Comparison of ENCODE assay signal across 27 mouse cellular contexts in the genomic region with DNA sequence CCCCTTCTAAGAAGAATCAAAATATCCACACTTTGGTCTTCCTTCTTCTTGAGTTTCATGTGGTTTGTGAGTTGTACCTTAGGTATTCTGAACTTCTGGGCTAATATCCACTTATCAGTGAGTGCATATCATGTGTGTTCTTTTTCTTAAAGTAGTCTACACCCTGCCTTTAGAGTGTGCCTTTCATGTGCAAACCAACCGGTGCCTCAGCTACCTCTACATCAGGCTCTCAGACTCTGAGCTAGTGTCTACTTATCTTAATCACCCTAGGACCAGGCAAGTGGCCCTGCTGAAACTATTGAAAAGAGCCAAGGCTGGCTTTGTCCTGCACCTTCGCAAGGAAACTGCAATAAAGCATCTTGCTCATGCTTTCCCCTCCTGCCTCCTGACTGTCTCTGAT.
DNase-seq lines count a peak whose midpoint lies in the region; ATAC-seq and TF ChIP-seq lines count a peak whose summit lies in the region.
"Had no signal": no experiment of that assay in that cellular context is flagged by ENCODE, and none has a peak within 500 bp of the region (broad histone marks: within the 10 kb centered on the region; RNA-seq: fewer than 3 reads in every experiment).

No protein-coding gene starts in this region.

- 25% methylated on average over 2 of the region's 2 CpGs for WGBS in lung, embryonic 14.5 days
- 15% methylated on average over 2 of the region's 2 CpGs for WGBS in lung, postnatal 0 days
- 32% methylated on average over 2 of the region's 2 CpGs for WGBS in midbrain, embryonic 12.5 days
- WGBS in midbrain, embryonic 16.5 days, result 21% methylated on average over 2 of the region's 2 CpGs
- 14% methylated on average over 2 of the region's 2 CpGs for WGBS in forebrain, embryonic 12.5 days

- H3K4me2 ChIP-seq in lung, embryonic 14.5 days, result no peak overlapping the region
- no peak overlapping the region for H3K4me2 ChIP-seq in lung, postnatal 0 days (replicated peaks; ENCODE audit: low read depth, low read length)
- H3K4me2 ChIP-seq in midbrain, embryonic 12.5 days (replicated peaks), result no peak overlapping the region
- H3K4me2 ChIP-seq in midbrain, embryonic 16.5 days (ENCODE audit: low read length), result no peak overlapping the region
- H3K4me2 ChIP-seq in forebrain, embryonic 12.5 days, result no peak overlapping the region
- H3K4me2 ChIP-seq: heart, embryonic 13.5 days; hindbrain, embryonic 14.5 days had no signal

- DNase-seq in lung, embryonic 14.5 days, result peak; percentile 24
- DNase-seq in lung, postnatal 4 days, result no peak
- peak; percentile 28 for DNase-seq in lung, postnatal 0 days (ENCODE audit: low spot score)
- no peak for DNase-seq in lung, postnatal 25 days (ENCODE audit: low spot score)
- DNase-seq: adrenal gland, postnatal 10 days; adrenal gland, postnatal 36 days; B cell, adult 2 months; cerebellum, adult 18-20 months; cerebellum, adult 9-10 months; cerebellum, postnatal 14 days; forebrain, postnatal 0 days; gastrocnemius, adult 2 months; gastrocnemius, postnatal 14 days; heart, adult 18-20 months; heart, postnatal 14 days; heart, postnatal 4 days had no signal

- H3K9me3 ChIP-seq in lung, embryonic 14.5 days (ENCODE audit: low read depth, low read length), result no peaks in the 10 kb centered on the region
- H3K9me3 ChIP-seq in lung, postnatal 0 days (ENCODE audit: low read length), result no peaks in the 10 kb centered on the region
- no peaks in the 10 kb centered on the region for H3K9me3 ChIP-seq in midbrain, embryonic 12.5 days
- no peaks in the 10 kb centered on the region for H3K9me3 ChIP-seq in midbrain, embryonic 16.5 days (replicated peaks; ENCODE audit: control insufficient read depth, low read length, poor library complexity, severe bottlenecking)
- no peaks in the 10 kb centered on the region for H3K9me3 ChIP-seq in forebrain, embryonic 12.5 days
- H3K9me3 ChIP-seq: forebrain, embryonic 10.5 days; G1E; heart, embryonic 10.5 days; heart, embryonic 13.5 days had no signal

- H3K9ac ChIP-seq in lung, embryonic 14.5 days, result no peak overlapping the region
- H3K9ac ChIP-seq in lung, postnatal 0 days (replicated peaks; ENCODE audit: low read depth), result no peak overlapping the region
- H3K9ac ChIP-seq in midbrain, embryonic 12.5 days (replicated peaks), result no peak overlapping the region
- no peak overlapping the region for H3K9ac ChIP-seq in midbrain, embryonic 16.5 days (ENCODE audit: low read depth, low read length)
- H3K9ac ChIP-seq in forebrain, embryonic 12.5 days, result no peak overlapping the region
- H3K9ac ChIP-seq: forebrain, postnatal 0 days; heart, embryonic 13.5 days; hindbrain, embryonic 14.5 days had no signal

- H3K4me1 ChIP-seq in lung, embryonic 14.5 days (ENCODE audit: insufficient read depth), result peaks cover 8% of the 10 kb centered on the region
- H3K4me1 ChIP-seq in lung, postnatal 0 days (ENCODE audit: insufficient read depth, low read depth, low read length), result peaks cover 3% of the 10 kb centered on the region; the same call in 1 of the 2 replicates
- peaks cover 16% of the 10 kb centered on the region for H3K4me1 ChIP-seq in midbrain, embryonic 12.5 days
- no peaks in the 10 kb centered on the region for H3K4me1 ChIP-seq in midbrain, embryonic 16.5 days (ENCODE audit: control insufficient read depth, insufficient read depth, low read length)
- peaks cover 9% of the 10 kb centered on the region for H3K4me1 ChIP-seq in forebrain, embryonic 12.5 days
- H3K4me1 ChIP-seq: heart, embryonic 13.5 days had no signal

- TF ChIP-seq CTCF in lung, embryonic 14.5 days (IDR thresholded peaks at IDR 0.05; ENCODE audit: low read depth), result no peak
- no peak for TF ChIP-seq CTCF in lung, postnatal 0 days (IDR thresholded peaks at IDR 0.05)

- H3K36me3 ChIP-seq in lung, embryonic 14.5 days (ENCODE audit: insufficient read depth), result no peaks in the 10 kb centered on the region
- H3K36me3 ChIP-seq in lung, postnatal 0 days (ENCODE audit: insufficient read depth, low read length), result no peaks in the 10 kb centered on the region
- no peaks in the 10 kb centered on the region for H3K36me3 ChIP-seq in midbrain, embryonic 12.5 days
- H3K36me3 ChIP-seq in midbrain, embryonic 16.5 days (ENCODE audit: control insufficient read depth, insufficient read depth, low read length), result no peaks in the 10 kb centered on the region
- no peaks in the 10 kb centered on the region for H3K36me3 ChIP-seq in forebrain, embryonic 12.5 days (replicated peaks)
- H3K36me3 ChIP-seq: forebrain, embryonic 10.5 days; G1E; heart, embryonic 10.5 days had no signal

- no peaks in the 10 kb centered on the region for H3K27me3 ChIP-seq in lung, embryonic 14.5 days (ENCODE audit: insufficient read depth, low read length)
- no peaks in the 10 kb centered on the region for H3K27me3 ChIP-seq in lung, postnatal 0 days (replicated peaks; ENCODE audit: insufficient read depth, low read length)
- no peaks in the 10 kb centered on the region for H3K27me3 ChIP-seq in midbrain, embryonic 12.5 days
- H3K27me3 ChIP-seq in midbrain, embryonic 16.5 days (ENCODE audit: control insufficient read depth, insufficient read depth, low read depth, low read length), result no peaks in the 10 kb centered on the region
- H3K27me3 ChIP-seq in forebrain, embryonic 12.5 days, result no peaks in the 10 kb centered on the region
- H3K27me3 ChIP-seq: CH12.LX; heart, embryonic 13.5 days; Patski had no signal

- TF ChIP-seq EP300 in lung, postnatal 0 days (IDR thresholded peaks at IDR 0.05), result no peak

- H3K27ac ChIP-seq in lung, embryonic 14.5 days (ENCODE audit: low read depth), result peak overlapping the region; percentile 69; the same call in 1 of the 2 replicates
- peak overlapping the region; percentile 26; the same call in 1 of the 2 replicates for H3K27ac ChIP-seq in lung, postnatal 0 days (ENCODE audit: low read length)
- 0 out of 2 replicates have a peak overlapping the region, but pooled peaks have one; percentile 46 for H3K27ac ChIP-seq in midbrain, embryonic 12.5 days (replicated peaks)
- H3K27ac ChIP-seq in midbrain, embryonic 16.5 days (ENCODE audit: low read length), result no peak overlapping the region
- H3K27ac ChIP-seq in forebrain, embryonic 12.5 days, result no peak overlapping the region
- H3K27ac ChIP-seq: forebrain, embryonic 10.5 days; gastrocnemius, adult 2 months; heart, embryonic 10.5 days; heart, embryonic 13.5 days; hindbrain, embryonic 14.5 days had no signal

- H3K4me3 ChIP-seq in lung, embryonic 14.5 days (ENCODE audit: low read depth, low read length), result no peak overlapping the region
- no peak overlapping the region for H3K4me3 ChIP-seq in lung, postnatal 0 days (ENCODE audit: low read depth, low read length)
- no peak overlapping the region for H3K4me3 ChIP-seq in midbrain, embryonic 12.5 days
- no peak overlapping the region for H3K4me3 ChIP-seq in midbrain, embryonic 16.5 days (ENCODE audit: low read depth, low read length)
- no peak overlapping the region for H3K4me3 ChIP-seq in forebrain, embryonic 12.5 days (replicated peaks)
- H3K4me3 ChIP-seq: forebrain, embryonic 10.5 days; gastrocnemius, adult 2 months; heart, embryonic 10.5 days; heart, embryonic 13.5 days had no signal

- ATAC-seq in lung, embryonic 14.5 days (ENCODE audit: insufficient read depth), result no peak
- peak; percentile 51 for ATAC-seq in lung, postnatal 0 days
- no peak for ATAC-seq in midbrain, embryonic 12.5 days (ENCODE audit: low FRiP score, low read depth)
- ATAC-seq in midbrain, embryonic 16.5 days, result no peak
- no peak for ATAC-seq in forebrain, embryonic 12.5 days (ENCODE audit: low FRiP score)
- ATAC-seq: forebrain, embryonic 14.5 days; forebrain, postnatal 0 days; Patski had no signal

Comparison
In these comparisons a context has a peak if more than half of its experiments do, and no peak if none do; other contexts are left out.
1. DNase-seq: peak in lung, embryonic 14.5 days (single experiment) and lung, postnatal 0 days (single experiment); none in lung, postnatal 4 days (0 of 2) and lung, postnatal 25 days (single experiment).
2. H3K27ac ChIP-seq: peak in lung, embryonic 14.5 days (single experiment), lung, postnatal 0 days (single experiment) and midbrain, embryonic 12.5 days (single experiment); none in midbrain, embryonic 16.5 days (single experiment) and forebrain, embryonic 12.5 days (single experiment).